22 mouse cellular contexts compared by ENCODE assay signal in the genomic region with DNA sequence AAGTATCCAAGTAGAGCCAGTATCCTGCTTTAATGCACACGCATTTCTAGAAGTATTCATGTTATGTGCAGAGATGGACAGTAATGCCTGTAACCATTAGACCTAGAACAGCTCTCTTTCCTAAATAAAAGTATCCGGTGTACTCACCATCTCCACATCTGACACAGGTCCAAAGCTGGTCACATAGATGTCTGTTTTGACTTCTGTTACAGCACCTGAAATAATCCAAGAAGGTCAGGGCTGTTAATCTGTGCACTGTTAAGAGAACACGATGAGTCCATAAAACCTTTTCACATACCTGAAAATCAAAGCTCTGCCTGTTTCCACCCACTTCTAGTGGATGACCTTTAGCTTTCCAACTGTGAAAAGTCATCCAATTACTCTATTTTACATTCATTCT. TPM values are rescaled to one million over a fixed set of nuclear protein-coding genes. Genes with fewer than 3 reads are reported as not detected.
"Had no signal": no experiment of that assay in that cellular context is flagged by ENCODE, and none has a peak within 500 bp of the region (broad histone marks: within the 10 kb centered on the region; RNA-seq: fewer than 3 reads in every experiment).

No protein-coding gene starts in this region.

- H3K27me3 ChIP-seq: lung, embryonic 15.5 days; megakaryocyte, embryonic 14.5 days; midbrain, embryonic 13.5 days; midbrain, embryonic 15.5 days; neural tube, embryonic 12.5 days; stomach, embryonic 15.5 days had no signal

- ATAC-seq: lung, postnatal 0 days; midbrain, embryonic 13.5 days; midbrain, embryonic 15.5 days had no signal

- H3K4me2 ChIP-seq: lung, embryonic 15.5 days; midbrain, embryonic 11.5 days; midbrain, embryonic 13.5 days; midbrain, embryonic 15.5 days; neural tube, embryonic 12.5 days; stomach, embryonic 15.5 days had no signal

- H3K9ac ChIP-seq: lung, embryonic 15.5 days; midbrain, embryonic 13.5 days; midbrain, embryonic 15.5 days; neural tube, embryonic 12.5 days; stomach, embryonic 15.5 days had no signal

- H3K36me3 ChIP-seq: lung, embryonic 15.5 days; midbrain, embryonic 13.5 days; midbrain, embryonic 15.5 days; neural tube, embryonic 12.5 days; stomach, embryonic 15.5 days had no signal

- H3K4me3 ChIP-seq: lung, embryonic 15.5 days; megakaryocyte, embryonic 14.5 days; midbrain, embryonic 13.5 days; midbrain, embryonic 15.5 days; neural tube, embryonic 12.5 days; stomach, embryonic 15.5 days had no signal

- H3K9me3 ChIP-seq: lung, embryonic 15.5 days; megakaryocyte, embryonic 14.5 days; midbrain, embryonic 13.5 days; midbrain, embryonic 15.5 days; neural tube, embryonic 12.5 days; stomach, embryonic 15.5 days had no signal

- DNase-seq: lung, adult 2 months; lung, postnatal 14 days; lung, postnatal 36 days; right cerebral cortex, postnatal 14 days; thymus, adult 2 months; thymus, postnatal 25 days; thymus, postnatal 4 days had no signal

- H3K4me1 ChIP-seq: lung, embryonic 15.5 days; megakaryocyte, embryonic 14.5 days; neural tube, embryonic 12.5 days; stomach, embryonic 15.5 days had no signal

- H3K27ac ChIP-seq: lung, embryonic 15.5 days; macrophage; midbrain, embryonic 13.5 days; midbrain, embryonic 15.5 days; neural tube, embryonic 12.5 days; stomach, embryonic 15.5 days; stomach, postnatal 0 days had no signal

RNA-seq across cellular contexts. Expression of a gene that starts 1.4 kb away (rescaled TPM):
- polyA plus RNA-seq: lung, adult 2 months; lung, embryonic 15.5 days; lung, postnatal 0 days; macrophage; midbrain, embryonic 11.5 days; midbrain, embryonic 13.5 days; midbrain, embryonic 15.5 days; midbrain, postnatal 0 days; neural tube, embryonic 12.5 days; neural tube, embryonic 14.5 days; spleen, adult 2 months; stomach, embryonic 15.5 days; stomach, postnatal 0 days; testis, adult 2 months; thymus, adult 2 months; urinary bladder, adult 2 months had no signal
